Mouse (Mus musculus) erythroblast, embryonic 14.5 days (primary cell): ENCODE measurements around the gene Ctnnb1.

Source experiments
- GATA1 ChIP-seq: IDR thresholded peaks from 2 replicates; pipeline ENCODE4 v1.6.1; 2012; ENCODE audit warnings: low read length, inconsistent platforms, mixed read lengths
- TAL1 ChIP-seq: IDR thresholded peaks from 3 replicates; pipeline ENCODE4 v1.6.1; 2012; ENCODE audit warnings: low read length, inconsistent platforms, mixed read lengths

DNA sequence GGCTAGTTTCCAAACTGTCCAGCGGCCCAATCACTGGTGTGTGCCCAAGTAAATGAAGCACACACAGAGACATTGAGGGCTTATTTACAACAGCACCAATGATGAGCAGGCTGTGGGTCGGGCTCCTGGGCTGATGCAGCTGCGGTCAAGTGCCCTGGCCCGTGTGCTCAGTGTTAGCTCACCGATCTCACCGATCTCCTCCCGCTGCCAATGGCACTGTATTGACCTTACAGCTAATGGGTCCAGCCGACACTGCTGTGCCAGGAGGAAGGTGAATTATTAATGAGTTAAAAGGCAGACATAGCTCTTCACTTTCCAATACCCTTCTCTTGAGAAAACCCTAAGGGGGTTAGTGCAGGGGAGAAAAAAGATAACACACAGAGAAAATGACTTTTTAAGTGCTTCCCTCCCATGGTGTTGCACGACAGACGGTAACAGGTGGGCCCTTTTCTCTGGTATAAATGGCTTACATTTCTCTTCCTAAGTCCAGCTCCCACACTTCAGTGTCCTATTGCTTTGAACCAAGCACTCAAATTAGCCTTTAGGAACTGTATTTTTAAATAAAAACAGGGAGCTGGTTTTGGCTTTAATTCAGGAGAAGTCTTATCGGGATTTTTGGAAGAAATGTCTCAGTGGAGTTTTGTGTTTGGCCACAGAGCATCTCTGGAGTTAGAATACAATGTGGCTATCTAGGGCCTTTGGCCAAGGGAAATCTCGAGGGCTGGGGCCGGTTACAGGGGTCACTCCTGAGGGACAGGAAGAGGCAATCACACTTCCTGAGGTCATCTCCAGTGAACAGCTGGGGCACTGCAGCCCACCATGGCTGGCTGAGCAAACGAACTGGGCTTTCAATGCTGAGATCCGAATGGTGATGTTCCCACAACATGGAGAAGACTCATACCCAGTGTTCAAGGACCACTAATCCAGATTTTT is 65.5 kb downstream of the Ctnnb1 start:
- no peak for TF ChIP-seq GATA1
- no peak for TF ChIP-seq TAL1
